Mouse (Mus musculus) embryo, embryonic 11 days (tissue): ENCODE results near the gene Kcnk3.

Experiments used
- DNase-seq: peaks from one replicate; pipeline ENCODE4 v3.0.0-alpha.2; 2015

Gene Kcnk3

GRCm38 (mm10) chr5:30647396-30647795 lies 59.4 kb downstream of the Kcnk3 start:
- no peak for DNase-seq

- peak; percentile 93 for DNase-seq
Measured at GRCm38 (mm10) chr5:30647815-30648560, 60.0 kb downstream of the Kcnk3 start, which contains the start of gene Slc35f6. Gene Slc35f6 (plus strand): TSS chr5:30647933.

- no peak for DNase-seq
Measured at GRCm38 (mm10) chr5:30649558-30649957, 61.6 kb downstream of the Kcnk3 start.

- no peak for DNase-seq
Measured at GRCm38 (mm10) chr5:30650756-30651155, 62.8 kb downstream of the Kcnk3 start.

GRCm38 (mm10) chr5:30651554-30651953 lies 63.6 kb downstream of the Kcnk3 start:
- no peak for DNase-seq

GRCm38 (mm10) chr5:30653246-30653645 lies 65.3 kb downstream of the Kcnk3 start:
- DNase-seq: no peak

GRCm38 (mm10) chr5:30655042-30655441 lies 67.1 kb downstream of the Kcnk3 start:
- no peak for DNase-seq

GRCm38 (mm10) chr5:30655526-30656195 lies 67.7 kb downstream of the Kcnk3 start:
- DNase-seq: no peak

- DNase-seq: no peak
Measured at GRCm38 (mm10) chr5:30659042-30659441, 71.1 kb downstream of the Kcnk3 start.

- no peak for DNase-seq
Measured at GRCm38 (mm10) chr5:30660278-30660677, 72.3 kb downstream of the Kcnk3 start.

- no peak for DNase-seq
Measured at GRCm38 (mm10) chr5:30660813-30661212, 72.8 kb downstream of the Kcnk3 start.

GRCm38 (mm10) chr5:30665360-30665759 lies 77.4 kb downstream of the Kcnk3 start:
- DNase-seq: no peak

GRCm38 (mm10) chr5:30665968-30666367 lies 78.0 kb downstream of the Kcnk3 start:
- DNase-seq: no peak

- peak; percentile 95 for DNase-seq
Measured at GRCm38 (mm10) chr5:30666391-30667195, 78.6 kb downstream of the Kcnk3 start, which contains the start of gene Cenpa. Gene Cenpa (plus strand): TSS chr5:30666777.

- peak; percentile 19 for DNase-seq
Measured at GRCm38 (mm10) chr5:30667215-30667614, 79.2 kb downstream of the Kcnk3 start.

GRCm38 (mm10) chr5:30667686-30668085 lies 79.7 kb downstream of the Kcnk3 start:
- peak; percentile 6 for DNase-seq

GRCm38 (mm10) chr5:30668637-30669495 lies 80.9 kb downstream of the Kcnk3 start:
- no peak for DNase-seq

GRCm38 (mm10) chr5:30669496-30669830 lies 81.5 kb downstream of the Kcnk3 start:
- no peak for DNase-seq

- DNase-seq: no peak
Measured at GRCm38 (mm10) chr5:30670091-30670490, 82.1 kb downstream of the Kcnk3 start.

- DNase-seq: no peak
Measured at GRCm38 (mm10) chr5:30674001-30674400, 86.0 kb downstream of the Kcnk3 start.
